Mouse (Mus musculus) C2C12 (cell line): Measurements from ENCODE around the gene Phc1. TPM values are rescaled to one million over a fixed set of nuclear protein-coding genes. Genes with fewer than 3 reads are reported as not detected.

ENCODE experiments used
- H3K27me3 ChIP-seq: one replicate; pipeline ENCODE4 v1.6.1; 2011; ENCODE audit not compliant: control insufficient read depth, insufficient read depth, insufficient read length
- H3K36me3 ChIP-seq: one replicate; pipeline ENCODE4 v1.6.1; 2011; ENCODE audit not compliant: control insufficient read depth, insufficient read depth
- H3K4me3 ChIP-seq: one replicate; pipeline ENCODE4 v1.5.1; 2011; ENCODE audit warnings: mild to moderate bottlenecking, control low read depth; ENCODE audit not compliant: poor library complexity, insufficient read depth, severe bottlenecking
- H3K79me2 ChIP-seq: one replicate; pipeline ENCODE4 v1.6.1; 2011; ENCODE audit not compliant: control insufficient read depth, insufficient read depth
- H3K79me3 ChIP-seq: one replicate; pipeline ENCODE4 v1.6.1; 2011; ENCODE audit warnings: low read depth, control low read depth
- H3ac ChIP-seq: one replicate; pipeline ENCODE3; 2011; ENCODE audit warnings: low read depth; ENCODE audit not compliant: control insufficient read depth, insufficient read length
- CEBPB ChIP-seq: IDR thresholded peaks from one replicate; pipeline ENCODE4 v1.6.1; 2011; ENCODE audit warnings: low read depth, mild to moderate bottlenecking, control low read depth, moderate library complexity
- CTCF ChIP-seq: IDR thresholded peaks from one replicate; pipeline ENCODE4 v1.5.1; 2011; ENCODE audit not compliant: control insufficient read depth, insufficient read depth, insufficient read length
- FOSL1 ChIP-seq: IDR thresholded peaks from one replicate; pipeline ENCODE4 v1.8.0; 2011; ENCODE audit warnings: mild to moderate bottlenecking, low read length; ENCODE audit not compliant: poor library complexity, insufficient read depth, severe bottlenecking
- MAX ChIP-seq: IDR thresholded peaks from one replicate; pipeline ENCODE4 v1.6.1; 2011; ENCODE audit warnings: mild to moderate bottlenecking, control low read depth
- MYOD1 ChIP-seq: IDR thresholded peaks from one replicate; pipeline ENCODE4 v1.6.1; 2011; ENCODE audit warnings: low read depth; ENCODE audit not compliant: control insufficient read depth, insufficient read length
- MYOG ChIP-seq: IDR thresholded peaks from one replicate; pipeline ENCODE4 v1.6.1; 2011; ENCODE audit not compliant: control insufficient read depth, insufficient read length; ENCODE audit errors: extremely low read depth
- USF1 ChIP-seq: IDR thresholded peaks from one replicate; pipeline ENCODE4 v1.6.1; 2011; ENCODE audit warnings: low read depth, mild to moderate bottlenecking, control low read depth, moderate library complexity
- polyA plus RNA-seq: library from polyadenylated mRNA; unstranded; fragments of >200 nt; fragmentation: generic; extraction: Trizol; gene quantifications from one replicate; pipeline ENCODE4 v1.2.1, GENCODE M21; 2012; ENCODE audit warnings: missing spikeins

Gene Phc1
- polyA plus RNA-seq, 1 experiment = 17.6 TPM

DNA sequence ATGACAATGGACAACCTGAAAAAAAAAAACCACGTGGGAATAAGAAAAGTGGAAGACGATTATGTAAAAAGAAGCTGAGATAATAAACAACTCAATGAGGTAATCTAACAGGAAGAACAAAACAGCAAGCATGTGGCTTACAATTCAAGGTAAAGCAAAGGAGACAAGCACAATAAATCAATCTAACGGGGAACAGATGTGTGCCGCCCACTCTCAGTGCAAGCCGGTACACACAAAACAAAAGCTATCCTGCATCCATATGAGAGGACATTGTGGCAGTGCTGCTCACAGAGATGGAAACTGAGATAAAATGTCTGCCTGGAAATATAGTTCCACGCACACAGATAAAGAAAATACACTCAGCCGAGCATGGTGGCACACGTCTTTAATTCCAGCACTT is 41.7 kb upstream of the Phc1 start:
- H3K4me3 ChIP-seq = no peak overlapping the region
- no peak overlapping the region for H3ac ChIP-seq
- H3K79me3 ChIP-seq = no peaks in the 10 kb centered on the region
- TF ChIP-seq USF1 (no peak), CTCF (no peak), MAX (no peak), FOSL1 (no peak), MYOD1 (no peak), CEBPB (no peak), MYOG (no peak)
- H3K79me2 ChIP-seq = no peaks in the 10 kb centered on the region
- H3K36me3 ChIP-seq = no peaks in the 10 kb centered on the region
- peaks cover 3% of the 10 kb centered on the region for H3K27me3 ChIP-seq

DNA sequence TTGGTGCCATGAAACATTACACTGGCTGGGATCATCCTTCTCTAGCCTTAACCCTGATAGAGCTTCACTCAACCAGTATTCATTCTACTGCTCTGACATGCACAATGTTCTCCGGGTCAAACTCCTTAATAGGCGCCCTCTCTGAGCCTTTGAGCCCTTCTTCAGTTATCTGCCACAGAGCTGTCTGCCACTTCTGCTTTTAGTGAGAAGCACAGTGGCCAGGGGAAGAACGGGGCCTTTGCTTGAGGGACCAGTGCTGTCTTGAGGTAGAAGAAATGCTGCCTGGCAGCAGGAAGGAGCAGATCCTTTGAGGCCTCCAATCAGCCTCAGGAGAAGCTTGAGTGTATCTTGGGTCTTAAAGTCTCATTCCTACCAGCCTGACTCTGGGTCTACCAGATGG is 27.9 kb upstream of the Phc1 start:
- H3K79me2 ChIP-seq = no peaks in the 10 kb centered on the region
- H3K79me3 ChIP-seq = no peaks in the 10 kb centered on the region
- no peak overlapping the region for H3ac ChIP-seq
- no peaks in the 10 kb centered on the region for H3K36me3 ChIP-seq
- H3K27me3 ChIP-seq = no peaks in the 10 kb centered on the region
- no peak overlapping the region for H3K4me3 ChIP-seq
- TF ChIP-seq MAX = no peak
- TF ChIP-seq USF1 = no peak
- TF ChIP-seq MYOG = no peak
- no peak for TF ChIP-seq MYOD1
- TF ChIP-seq CTCF = no peak
- TF ChIP-seq FOSL1 = no peak
- no peak for TF ChIP-seq CEBPB

DNA sequence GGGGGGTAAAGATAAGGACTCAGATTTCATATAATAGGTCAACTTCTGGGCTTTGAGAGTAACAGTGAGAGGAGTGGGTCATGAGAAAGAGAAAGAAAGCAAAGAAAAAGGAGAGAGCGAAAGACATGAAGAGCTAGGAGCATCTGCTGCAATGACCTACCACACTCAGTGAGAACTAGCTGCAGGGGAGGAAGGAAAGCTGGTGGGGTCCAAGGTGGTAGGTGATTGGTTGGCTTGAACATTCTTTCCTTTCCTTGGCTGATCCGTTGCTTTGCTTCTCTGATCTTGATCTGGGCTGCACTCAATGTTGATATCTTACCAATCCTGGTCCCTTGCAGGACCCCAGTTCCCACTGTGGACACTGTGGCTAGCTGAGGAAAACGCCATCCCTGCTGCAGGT is 26.6 kb upstream of the Phc1 start:
- Histone ChIP-seq H3K4me3 (no peak overlapping the region), H3K79me3 (no peaks in the 10 kb centered on the region), H3ac (no peak overlapping the region), H3K36me3 (no peaks in the 10 kb centered on the region), H3K79me2 (no peaks in the 10 kb centered on the region), H3K27me3 (no peaks in the 10 kb centered on the region)
- TF ChIP-seq FOSL1 (no peak), MAX (no peak), MYOD1 (no peak), CTCF (no peak), MYOG (no peak), CEBPB (no peak), USF1 (no peak)

DNA sequence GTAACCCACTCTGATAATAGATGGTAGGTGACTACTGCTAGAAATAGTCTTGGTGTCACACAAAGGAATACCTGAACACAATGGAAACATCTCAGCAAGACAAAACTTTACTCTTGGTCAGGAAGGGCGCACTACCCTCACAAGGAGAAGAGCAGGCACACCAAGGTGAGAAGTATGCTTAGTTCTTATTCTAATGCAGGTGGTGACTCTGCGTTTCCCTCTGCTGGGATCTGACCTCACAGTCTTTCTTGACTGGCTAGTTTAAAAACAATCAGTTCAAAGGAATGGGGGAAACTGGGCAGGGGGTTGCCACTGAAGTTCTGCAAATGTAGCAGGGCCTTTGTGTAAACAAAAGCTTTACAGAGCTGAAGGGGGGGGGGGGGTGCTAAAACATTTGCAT is 25.9 kb upstream of the Phc1 start:
- Histone ChIP-seq H3K36me3 (no peaks in the 10 kb centered on the region), H3K4me3 (no peak overlapping the region), H3ac (no peak overlapping the region), H3K79me3 (no peaks in the 10 kb centered on the region), H3K27me3 (no peaks in the 10 kb centered on the region), H3K79me2 (no peaks in the 10 kb centered on the region)
- no peak for TF ChIP-seq CEBPB
- no peak for TF ChIP-seq MYOG
- no peak for TF ChIP-seq MAX
- no peak for TF ChIP-seq CTCF
- TF ChIP-seq MYOD1 = no peak
- no peak for TF ChIP-seq FOSL1
- TF ChIP-seq USF1 = no peak

DNA sequence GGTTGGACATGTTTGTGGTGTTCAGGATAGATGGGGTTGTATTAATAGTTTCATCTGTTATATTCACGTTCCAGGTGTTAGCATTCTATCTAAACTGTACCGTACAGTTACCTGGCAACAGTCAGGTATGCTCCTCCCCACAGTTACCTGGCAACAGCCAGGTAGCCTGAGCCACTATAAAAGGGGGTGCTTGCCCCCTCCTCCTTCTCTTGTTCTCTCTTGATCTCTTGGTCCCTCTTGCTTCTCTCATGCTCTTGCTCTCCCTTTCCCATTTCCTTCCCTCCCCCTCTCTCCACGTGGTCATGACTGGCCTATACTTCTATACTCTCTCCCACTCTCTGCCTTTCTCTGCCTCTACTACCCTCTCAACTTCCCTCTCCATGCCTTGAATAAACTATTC is 25.3 kb upstream of the Phc1 start:
- H3K36me3 ChIP-seq = no peaks in the 10 kb centered on the region
- no peak for TF ChIP-seq CEBPB
- no peak for TF ChIP-seq MYOD1
- no peak for TF ChIP-seq MAX
- no peak for TF ChIP-seq FOSL1
- no peak for TF ChIP-seq MYOG
- no peak for TF ChIP-seq USF1
- no peak for TF ChIP-seq CTCF
- H3ac ChIP-seq = no peak overlapping the region
- H3K27me3 ChIP-seq = no peaks in the 10 kb centered on the region
- H3K4me3 ChIP-seq = no peak overlapping the region
- no peaks in the 10 kb centered on the region for H3K79me2 ChIP-seq
- no peaks in the 10 kb centered on the region for H3K79me3 ChIP-seq

DNA sequence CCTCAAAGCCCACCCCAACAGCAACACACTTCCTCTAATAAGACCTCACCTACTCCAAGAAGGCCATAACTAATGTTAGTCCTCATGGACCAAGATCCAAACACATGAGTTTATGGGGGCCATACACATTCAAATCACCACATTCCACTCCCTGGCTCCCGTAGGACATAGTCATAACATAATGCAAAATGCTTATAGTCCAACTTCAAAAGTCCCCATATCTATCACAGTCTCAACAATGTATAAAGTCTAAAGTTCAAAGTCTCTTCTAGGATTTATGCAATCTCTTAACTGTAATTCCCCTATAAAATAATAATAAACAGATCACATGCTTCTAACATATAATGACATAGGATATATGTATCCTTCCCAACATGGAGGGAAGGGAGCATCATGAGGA is 16.7 kb upstream of the Phc1 start:
- TF ChIP-seq CEBPB (no peak), MAX (no peak), MYOG (no peak), FOSL1 (no peak), USF1 (no peak), MYOD1 (no peak), CTCF (no peak)
- Histone ChIP-seq H3K79me3 (no peaks in the 10 kb centered on the region), H3K27me3 (no peaks in the 10 kb centered on the region), H3K4me3 (no peak overlapping the region), H3K79me2 (no peaks in the 10 kb centered on the region), H3K36me3 (no peaks in the 10 kb centered on the region), H3ac (no peak overlapping the region)
